Mouse (Mus musculus) gastrocnemius, adult 8-10 months (tissue): Measurements from ENCODE around the gene Shf. TPM values are rescaled to one million over a fixed set of nuclear protein-coding genes. Genes with fewer than 3 reads are reported as not detected.
A peak's percentile ranks its signal among the peaks of the same experiment; 100 is the strongest.
"Not testable (repeated sequence)": the region's sequence is repeated elsewhere in the genome, so short reads cannot be mapped to it uniquely, and the experiment has no call there.

Source experiments
- DNase-seq, 2 experiments: peaks; one replicate each; pipeline ENCODE4 v3.0.0; 2022; ENCODE audit warnings: low spot score in 2 of 2
- total RNA-seq, 4 experiments: library from RNA; stranded (reverse); gene quantifications; 2 replicates each; pipeline ENCODE4 v1.2.4; 2022

Shf gene
- total RNA-seq, 4 experiments from 2014 or later: 1.3 to 1.9 (median 1.4) TPM

GRCm38 (mm10) chr2:122349136-122349785 is 19.7 kb downstream of the Shf start:
- DNase-seq: peak; percentile 24 to 26

GRCm38 (mm10) chr2:122348531-122349131 is 20.3 kb downstream of the Shf start:
- DNase-seq: peak; percentile 84 to 86

GRCm38 (mm10) chr2:122347257-122347656 is 21.7 kb downstream of the Shf start:
- DNase-seq: no peak

- not testable (repeated sequence) for DNase-seq
Measured at GRCm38 (mm10) chr2:122346164-122346563, 22.8 kb downstream of the Shf start.

- DNase-seq: no peak
Measured at GRCm38 (mm10) chr2:122345106-122345893, 23.7 kb downstream of the Shf start.

GRCm38 (mm10) chr2:122337291-122337690 is 31.7 kb downstream of the Shf start:
- DNase-seq: no peak

GRCm38 (mm10) chr2:122334170-122334569 is 34.8 kb downstream of the Shf start:
- no peak for DNase-seq

DNA sequence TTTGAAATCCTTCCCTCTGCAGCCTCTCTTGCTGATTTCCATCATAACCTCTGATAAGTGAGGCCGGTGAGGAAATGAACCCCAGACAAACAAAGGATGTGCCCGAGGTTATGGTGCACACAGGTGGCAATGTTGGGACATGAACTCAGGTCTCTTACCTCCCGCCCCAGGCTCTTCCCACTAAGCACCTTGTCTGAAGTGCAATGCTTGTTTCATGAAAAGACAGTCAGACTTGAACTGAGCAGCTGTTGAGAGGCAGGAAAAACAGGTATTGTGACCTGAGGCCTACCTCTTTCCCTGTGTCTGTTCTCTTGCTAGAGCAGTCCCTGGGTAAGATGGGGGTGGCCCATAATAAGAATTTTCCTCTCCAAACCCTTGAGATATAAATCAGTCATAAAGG is 36.7 kb downstream of the Shf start:
- DNase-seq: no peak

DNA sequence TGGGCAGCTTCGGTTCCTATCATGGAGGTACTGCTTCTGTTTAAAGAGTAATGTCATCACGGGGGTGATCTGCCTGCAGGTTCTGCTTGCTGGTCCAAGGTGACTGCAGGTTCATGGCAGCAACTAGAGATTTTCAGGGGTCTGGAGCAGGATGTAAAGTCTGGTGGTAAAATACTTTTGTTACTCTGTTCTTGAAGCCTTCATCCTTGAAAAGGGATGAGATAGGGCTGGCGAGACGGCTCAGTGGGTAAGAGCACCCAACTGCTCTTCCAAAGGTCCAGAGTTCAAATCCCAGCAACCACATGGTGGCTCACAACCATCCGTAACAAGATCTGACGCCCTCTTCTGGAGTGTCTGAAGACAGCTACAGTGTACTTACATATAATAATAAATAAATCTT is 38.6 kb downstream of the Shf start:
- not testable (repeated sequence) for DNase-seq

GRCm38 (mm10) chr2:122327986-122328385 is 41.0 kb downstream of the Shf start:
- DNase-seq: no peak

- DNase-seq: no peak
Measured at GRCm38 (mm10) chr2:122325361-122325760, 43.6 kb downstream of the Shf start.

GRCm38 (mm10) chr2:122324586-122324985 is 44.4 kb downstream of the Shf start:
- DNase-seq: no peak

DNA sequence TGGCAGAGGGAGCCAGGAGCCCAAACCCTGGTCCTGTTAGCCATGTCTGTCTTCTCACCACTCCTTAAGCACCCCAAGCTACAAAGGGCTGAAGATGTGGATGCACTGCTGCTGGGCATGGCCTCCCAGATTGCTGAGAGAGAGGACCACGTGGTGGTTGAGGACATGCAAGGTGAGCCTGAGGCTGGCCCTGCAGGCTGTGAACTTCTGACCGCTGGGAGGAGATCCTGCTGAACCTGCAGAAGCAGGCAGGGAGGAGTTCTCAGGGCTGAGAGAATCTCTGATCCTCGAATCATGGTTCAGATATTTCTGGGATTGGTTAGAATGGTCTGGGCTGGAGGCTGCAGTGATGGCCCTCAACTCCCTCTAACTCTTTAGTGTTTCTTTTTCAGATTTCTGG is 45.0 kb downstream of the Shf start:
- DNase-seq: no peak

DNA sequence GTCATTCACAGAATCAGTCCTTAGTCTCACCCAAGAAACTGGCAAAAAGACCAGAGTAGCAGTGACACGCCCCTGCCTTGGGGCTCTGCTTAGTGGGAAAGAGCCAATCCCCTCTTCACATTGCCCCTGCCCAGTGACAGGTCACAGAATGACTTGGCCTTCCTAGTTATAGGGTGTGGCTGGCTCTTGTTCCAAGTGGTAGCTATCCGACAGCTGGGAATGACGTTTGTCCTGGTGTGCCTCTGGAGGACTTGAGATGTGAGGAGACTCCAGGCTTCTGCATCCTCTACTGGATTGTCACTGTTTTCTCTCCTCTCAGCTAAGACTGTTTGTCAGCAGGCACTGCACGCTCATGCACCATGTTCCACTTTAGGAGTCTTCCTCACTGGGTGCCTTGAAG is 51.6 kb downstream of the Shf start:
- no peak for DNase-seq

- DNase-seq: no peak
Measured at GRCm38 (mm10) chr2:122315372-122315771, 53.6 kb downstream of the Shf start, which contains the start of gene Duox1. Gene Duox1 (plus strand): TSS chr2:122315672.

- DNase-seq: no peak
Measured at GRCm38 (mm10) chr2:122313536-122313935, 55.4 kb downstream of the Shf start, which contains the start of gene Duoxa1. Gene Duoxa1 (minus strand): TSS chr2:122313730.

DNA sequence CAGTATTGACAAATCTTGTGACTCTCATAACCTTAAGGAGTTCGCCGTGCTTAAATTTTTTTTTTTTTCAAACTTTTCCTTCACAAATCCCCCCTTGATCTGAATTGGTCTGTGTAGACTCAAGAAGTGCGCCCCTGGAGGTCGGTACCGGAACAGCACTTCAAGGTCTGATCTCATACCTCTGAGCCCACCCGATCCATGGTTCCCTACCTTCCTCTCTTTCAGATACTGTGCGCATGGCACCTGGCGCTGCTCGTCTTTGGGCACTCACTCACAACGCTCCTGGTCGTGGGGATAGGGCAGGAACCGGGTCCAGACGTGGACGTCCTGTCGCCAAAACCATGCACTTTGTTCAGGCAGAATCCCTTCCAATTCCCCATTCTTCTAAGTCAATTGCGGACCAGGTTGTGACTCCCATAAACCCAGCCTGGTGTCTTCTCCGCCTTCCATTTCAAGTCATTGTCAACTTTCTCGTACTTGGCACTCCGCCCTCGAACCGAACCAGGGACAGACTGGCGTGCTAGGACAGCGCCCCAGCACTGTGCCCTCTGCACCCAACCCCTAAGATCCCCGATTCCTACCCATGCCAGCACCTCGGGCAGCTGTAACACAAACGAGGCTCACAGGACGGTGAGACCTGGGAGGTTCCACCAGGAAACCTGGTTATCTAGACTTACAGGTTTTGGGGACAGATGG is 56.1 kb downstream of the Shf start:
- peak in 1 of 2 experiments; percentile 34 for DNase-seq

DNA sequence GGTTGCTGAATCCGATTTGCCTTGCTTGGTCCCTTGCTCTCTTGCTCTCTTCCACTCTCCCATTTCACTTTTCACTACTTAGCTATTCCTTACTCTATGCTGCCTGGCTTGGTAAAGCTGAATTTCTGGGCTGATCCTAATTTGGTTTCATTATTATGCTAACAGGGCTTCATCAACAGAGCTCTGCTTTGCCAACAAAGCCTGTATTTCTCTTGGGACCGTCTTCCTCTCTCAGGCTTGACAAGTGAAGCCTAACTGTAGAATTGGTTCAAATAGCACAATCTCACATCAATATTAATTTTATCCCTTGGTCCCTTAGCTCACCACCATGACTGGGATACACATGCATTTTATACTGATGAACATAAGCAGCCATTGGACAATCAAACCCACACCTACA is 57.4 kb downstream of the Shf start:
- DNase-seq: no peak

DNA sequence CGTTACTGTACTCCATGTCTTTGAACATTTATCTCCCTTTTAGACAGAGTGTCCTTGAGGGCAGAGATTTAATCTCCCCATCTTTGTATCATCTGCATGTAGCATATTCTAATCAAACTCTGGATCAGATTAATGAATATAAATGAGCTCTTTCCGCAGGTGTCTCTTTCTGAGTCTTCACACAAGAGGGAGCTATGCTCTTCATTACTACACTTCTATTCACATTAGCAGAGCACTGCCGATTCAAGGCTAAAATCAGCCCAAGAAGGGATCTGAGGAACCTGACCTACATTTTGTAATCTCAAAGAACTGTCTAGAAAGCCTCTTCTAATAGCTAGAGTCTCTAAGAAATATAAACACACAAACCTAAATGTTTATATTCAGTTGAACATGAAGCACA is 59.3 kb downstream of the Shf start:
- DNase-seq: no peak

DNA sequence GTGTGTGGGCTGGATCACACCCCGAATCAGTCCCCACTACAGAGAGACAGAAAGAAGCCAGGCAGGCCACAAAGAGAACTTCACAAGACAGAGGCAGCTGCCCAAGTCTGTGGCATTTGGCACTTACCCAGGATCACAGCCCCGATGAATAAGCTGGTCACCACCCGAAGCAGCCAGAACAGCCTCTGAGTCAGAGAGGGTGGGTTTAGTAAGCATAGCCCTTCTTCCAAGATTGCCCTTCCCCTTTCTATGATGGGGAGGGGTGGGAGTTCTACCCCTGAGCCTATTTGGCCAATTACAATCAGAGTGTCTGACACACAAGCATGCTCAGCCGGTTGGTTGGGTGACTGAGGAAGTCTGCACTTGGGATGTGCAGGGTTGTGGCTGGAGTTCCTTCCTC is 62.8 kb downstream of the Shf start:
- DNase-seq: no peak

- no peak for DNase-seq
Measured at GRCm38 (mm10) chr2:122305097-122305892, 63.7 kb downstream of the Shf start.
